8 mouse cellular contexts compared by ENCODE assay signal in genomic region chr1:157552749-157553451, GRCm38 (mm10). TPM values are rescaled to one million over a fixed set of nuclear protein-coding genes. Genes with fewer than 3 reads are reported as not detected.
DNase-seq lines count a peak whose midpoint lies in the region; ATAC-seq and TF ChIP-seq lines count a peak whose summit lies in the region.

No protein-coding gene starts in this region.

- peak; percentile 99 for TF ChIP-seq CTCF in Patski (IDR thresholded peaks at IDR 0.05)
- TF ChIP-seq CTCF in thymus, adult 2 months (IDR thresholded peaks at IDR 0.05; ENCODE audit: borderline replicate concordance, control insufficient read depth, extremely low read depth, insufficient read depth, low read length, poor library complexity), result peak; percentile 40; the same call in 1 of the 2 replicates

- peak; percentile 76 for ATAC-seq in Patski
- ATAC-seq in granulocyte monocyte progenitor cell, adult 5-6 weeks (replicated peaks; ENCODE audit: poor library complexity, severe bottlenecking), result peak; percentile 87
- peak; percentile 73 for ATAC-seq in neural tube, embryonic 14.5 days (ENCODE audit: low read depth)

- H3K4me2 ChIP-seq in neural tube, embryonic 14.5 days (ENCODE audit: low read depth, low read length), result no peak overlapping the region

- no peak for TF ChIP-seq POLR2A in thymus, adult 2 months (IDR thresholded peaks at IDR 0.05; ENCODE audit: control insufficient read depth, extremely low read depth, insufficient read depth, low read length, poor library complexity)

- in situ Hi-C loops in Patski (cut with MboI; ENCODE audit: low pct_unique_long_range_greater_than_20kb), result loop anchor here (5.0 to 25.0 kb wide), 5 partner anchors 192 to 1584 kb away; no protein-coding TSS in a partner anchor

- H3K4me3 ChIP-seq in neural tube, embryonic 14.5 days (ENCODE audit: low read depth, low read length), result no peak overlapping the region
- no peak overlapping the region for H3K4me3 ChIP-seq in thymus, adult 2 months (ENCODE audit: control insufficient read depth, insufficient read depth, low read length)

- 63% methylated on average over 7 of the region's 7 CpGs for WGBS in neural tube, embryonic 14.5 days
- 57% methylated on average over 7 of the region's 7 CpGs for WGBS in thymus, adult 2 months

- POLR2A ChIA-PET in Patski (lab: Charles Lee), result no interaction called here

- H3K9ac ChIP-seq in neural tube, embryonic 14.5 days (replicated peaks; ENCODE audit: low read depth, low read length), result no peak overlapping the region

- no peaks in the 10 kb centered on the region for H3K9me3 ChIP-seq in neural tube, embryonic 14.5 days (ENCODE audit: control insufficient read depth, low read length)

- H3K4me1 ChIP-seq in neural tube, embryonic 14.5 days (ENCODE audit: control insufficient read depth, insufficient read depth, low read length), result no peaks in the 10 kb centered on the region
- H3K4me1 ChIP-seq in thymus, adult 2 months (replicated peaks; ENCODE audit: control insufficient read depth, insufficient read depth, low read length), result peaks cover 12% of the 10 kb centered on the region

- peak; percentile 74 to 75 for DNase-seq in B cell, adult 2 months
- no peak for DNase-seq in Patski (ENCODE audit: low read depth, low spot score)
- DNase-seq in cerebellum, postnatal 25 days, result peak; percentile 78 to 85
- peak; percentile 65 for DNase-seq in kidney, postnatal 14 days
- DNase-seq in lung, adult 18-20 months, result peak; percentile 28 to 45
- peak; percentile 42 for DNase-seq in thymus, adult 2 months

- H3K36me3 ChIP-seq in neural tube, embryonic 14.5 days (ENCODE audit: control insufficient read depth, insufficient read depth, low read length), result no peaks in the 10 kb centered on the region
- H3K36me3 ChIP-seq in thymus, adult 2 months (ENCODE audit: control insufficient read depth, insufficient read depth, low read length), result no peaks in the 10 kb centered on the region

- H3K27ac ChIP-seq in neural tube, embryonic 14.5 days (ENCODE audit: low read depth, low read length), result no peak overlapping the region
- no peak overlapping the region for H3K27ac ChIP-seq in thymus, adult 2 months (ENCODE audit: control insufficient read depth, insufficient read depth, low read length)

- peaks cover 9% of the 10 kb centered on the region for H3K27me3 ChIP-seq in Patski
- no peaks in the 10 kb centered on the region for H3K27me3 ChIP-seq in neural tube, embryonic 14.5 days (ENCODE audit: control insufficient read depth, insufficient read depth, low read length)
- H3K27me3 ChIP-seq in thymus, adult 2 months (ENCODE audit: control insufficient read depth, insufficient read depth, low read length), result no peaks in the 10 kb centered on the region

- CTCF ChIA-PET in Patski (lab: Charles Lee), result interaction anchor here (0.7 to 2.0 kb wide), 5 partner anchors 10 to 1116 kb away, joined by 3 to 8 read pairs (median 4); no protein-coding TSS in a partner anchor

RNA-seq across cellular contexts. Expression of gene Sec16b, which starts 46.4 kb away (rescaled TPM):
- 0.39 TPM for polyA plus RNA-seq in Patski (2021)
- total RNA-seq in granulocyte monocyte progenitor cell, adult 5-6 weeks (2014; fragmentation: Nextera tagmentation), result 1.3 and 1.5 TPM in 2 replicates
- total RNA-seq in granulocyte monocyte progenitor cell, adult 5-6 weeks (2017), result 0.15 and 0.60 TPM in 2 replicates
- polyA plus RNA-seq in neural tube, embryonic 14.5 days (2014; fragmentation: Nextera tagmentation; extraction: Ambion mirVana), result 0.23 and 0.36 TPM in 2 replicates
- 0.80 and 1.1 TPM in 2 replicates for polyA plus RNA-seq in thymus, adult 2 months (2012; rRNA removed)
